Mouse (Mus musculus): Measurements from ENCODE around the gene Nr3c2.

Nr3c2 gene

DNA sequence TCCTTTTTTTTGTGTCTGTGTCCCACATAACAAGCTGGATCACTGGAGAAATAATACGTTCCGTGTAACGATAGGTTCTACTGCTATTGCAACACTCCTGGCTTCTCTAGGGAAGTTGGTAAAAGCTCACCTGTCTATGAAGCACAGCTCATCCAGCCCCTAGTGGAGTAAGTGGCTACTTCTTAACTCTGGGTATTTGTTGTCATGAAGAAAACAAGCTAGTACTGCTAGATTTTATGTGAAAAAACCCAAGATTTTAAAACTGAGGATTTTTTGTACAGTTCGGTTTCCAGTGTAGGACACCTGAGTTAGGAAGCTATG lies 271.2 kb downstream of the Nr3c2 start:
- no peak for DNase-seq (ENCODE audit: low spot score)

DNA sequence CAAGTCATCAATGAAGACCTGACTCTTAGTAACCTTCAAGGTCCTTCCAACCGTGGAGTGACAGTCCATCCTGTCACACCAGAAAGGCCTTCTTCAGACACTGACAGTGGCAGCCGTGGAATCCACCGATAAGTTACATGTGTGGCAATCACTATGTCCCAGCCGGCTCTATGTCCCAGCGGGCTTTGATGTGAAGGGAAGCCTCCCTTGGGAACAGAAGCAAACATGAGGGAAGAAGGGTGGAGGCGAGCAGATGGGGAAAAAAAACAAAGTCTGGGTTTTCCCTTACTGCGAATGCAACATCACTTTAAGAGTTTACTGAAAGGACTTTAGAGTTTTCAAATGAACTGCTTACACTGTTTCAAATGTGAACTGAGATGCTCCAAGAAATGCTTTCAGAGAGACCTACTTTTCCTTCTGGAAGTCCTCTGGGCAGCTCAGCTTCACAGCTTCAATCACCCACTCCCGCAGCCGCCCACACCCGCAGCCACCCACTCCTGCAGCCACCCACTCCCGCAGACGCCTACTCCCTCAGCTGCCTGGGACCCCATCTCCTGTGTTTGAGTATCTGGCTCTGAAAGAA lies 273.9 kb downstream of the Nr3c2 start:
- no peak for DNase-seq (ENCODE audit: low spot score)

DNA sequence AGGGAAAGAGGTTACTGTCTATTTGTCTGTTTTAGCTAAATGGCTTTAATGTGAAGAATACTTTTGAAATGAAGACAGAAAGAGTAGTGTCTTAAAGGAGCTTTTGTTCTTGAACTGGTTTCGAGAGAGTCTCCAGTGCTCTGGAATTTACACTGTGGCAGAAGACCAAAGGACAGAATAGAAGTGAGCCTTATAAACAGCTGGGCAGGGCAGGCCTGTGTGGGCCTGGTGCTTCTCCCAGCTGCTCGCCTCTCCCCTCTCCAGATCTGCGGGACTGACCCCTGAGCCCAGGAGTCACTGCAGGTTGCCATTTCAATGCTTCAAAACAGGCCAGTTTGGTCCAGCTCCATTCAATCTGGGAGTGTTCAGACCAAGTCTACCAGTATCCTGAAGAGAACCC lies 274.5 kb downstream of the Nr3c2 start:
- DNase-seq (ENCODE audit: low spot score): no peak

DNA sequence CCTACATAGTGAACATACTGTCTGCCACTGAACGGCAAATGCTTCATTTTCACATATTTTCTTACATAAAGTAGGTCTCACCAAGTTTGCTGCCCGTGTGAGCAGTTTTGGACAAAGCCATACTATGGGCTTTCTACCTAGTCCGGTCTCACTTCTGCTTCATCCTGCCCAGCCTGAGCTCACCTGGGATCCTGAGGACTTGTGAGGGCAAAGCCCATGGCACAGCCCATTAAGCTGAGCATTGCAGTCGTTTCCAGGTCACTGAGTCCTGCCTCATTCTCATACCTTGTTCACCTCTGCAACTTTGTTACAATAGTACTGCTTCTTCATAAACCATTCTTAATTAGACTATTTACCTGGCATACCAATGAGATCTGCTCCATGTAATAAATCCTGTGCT lies 276.2 kb downstream of the Nr3c2 start:
- DNase-seq (ENCODE audit: low spot score): no peak

DNA sequence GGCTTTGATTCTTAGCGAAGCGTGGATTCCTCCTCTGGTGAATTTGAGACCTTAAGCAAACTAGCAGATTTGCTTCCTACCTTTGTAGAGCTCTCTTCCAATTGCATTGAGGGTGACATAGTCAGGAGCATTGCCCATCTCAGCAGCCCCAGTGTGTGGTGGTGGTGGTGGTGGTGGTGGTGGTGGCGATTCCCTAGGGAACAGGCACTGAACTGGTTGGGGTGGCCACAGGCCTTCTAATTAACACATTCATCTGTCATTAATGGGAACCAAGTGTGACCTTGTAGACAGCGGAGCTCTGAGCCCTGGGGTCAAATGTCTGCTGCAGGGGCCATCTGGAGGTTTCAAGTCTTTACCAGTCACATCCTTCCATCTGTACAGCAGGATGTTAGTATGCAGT lies 277.1 kb downstream of the Nr3c2 start:
- DNase-seq (ENCODE audit: low spot score): no peak

DNA sequence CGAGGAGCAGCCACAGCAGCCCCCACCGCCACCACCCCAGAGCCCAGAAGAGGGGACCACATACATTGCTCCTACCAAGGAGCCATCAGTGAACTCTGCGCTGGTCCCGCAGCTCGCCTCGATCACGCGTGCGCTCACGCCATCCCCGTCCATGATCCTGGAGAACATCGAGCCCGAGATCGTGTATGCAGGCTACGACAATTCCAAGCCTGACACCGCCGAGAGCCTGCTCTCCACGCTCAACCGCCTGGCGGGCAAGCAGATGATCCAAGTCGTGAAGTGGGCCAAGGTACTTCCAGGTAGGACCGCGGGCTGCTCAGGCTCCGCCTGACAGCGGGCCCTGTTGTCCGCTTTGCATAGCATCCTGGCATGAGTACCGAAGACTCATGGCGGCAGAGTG lies 286.6 kb downstream of the Nr3c2 start:
- no peak for DNase-seq (ENCODE audit: low spot score)

DNA sequence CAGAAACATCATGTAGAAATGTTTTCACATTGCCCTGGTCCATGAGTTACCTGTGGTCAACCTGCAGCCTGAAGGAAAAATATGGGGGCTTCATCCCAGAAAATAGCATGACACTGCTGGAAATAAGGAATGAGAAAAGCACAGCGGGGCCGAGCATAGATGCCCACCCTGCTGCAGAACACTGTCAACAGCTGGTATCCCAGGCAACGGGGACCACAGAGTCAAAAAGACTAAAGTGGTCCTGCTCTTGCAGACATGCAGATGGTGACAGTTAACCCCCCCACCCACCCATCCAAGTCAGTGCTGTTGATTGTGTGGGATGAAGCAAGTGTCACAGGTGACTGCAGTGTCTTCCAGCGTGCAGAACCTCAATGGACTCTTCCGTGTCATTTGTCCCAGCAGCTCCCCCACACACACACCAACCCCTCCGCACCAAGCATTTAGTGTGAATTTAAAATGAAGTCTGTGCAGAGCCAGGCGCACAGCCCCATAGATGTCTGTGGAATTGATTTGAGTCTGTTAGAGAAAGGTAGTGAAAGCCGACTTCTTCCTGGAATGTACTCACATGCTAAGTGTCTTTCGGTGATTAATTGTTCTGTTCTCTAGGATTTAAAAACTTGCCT lies 287.8 kb downstream of the Nr3c2 start:
- no peak for DNase-seq (ENCODE audit: low spot score)

DNA sequence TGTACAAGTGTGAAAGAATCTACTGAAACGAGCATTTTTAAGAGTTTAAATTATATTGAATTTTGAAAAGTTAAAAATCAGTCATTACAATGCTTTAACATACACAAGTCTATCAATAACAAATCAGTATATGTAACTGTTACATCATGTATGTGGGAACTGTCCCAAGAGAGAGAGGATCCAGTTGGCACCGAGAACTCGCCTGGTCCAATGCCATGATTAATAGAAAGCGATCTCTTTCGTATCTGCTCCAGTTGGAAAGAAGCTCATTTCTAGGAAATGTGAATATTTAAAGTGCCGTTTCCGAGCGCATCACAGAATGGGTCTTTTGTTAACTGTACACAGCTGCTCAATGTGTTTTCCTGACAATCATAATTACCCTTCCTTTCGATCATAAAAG lies 288.5 kb downstream of the Nr3c2 start:
- DNase-seq (ENCODE audit: low spot score): no peak

DNA sequence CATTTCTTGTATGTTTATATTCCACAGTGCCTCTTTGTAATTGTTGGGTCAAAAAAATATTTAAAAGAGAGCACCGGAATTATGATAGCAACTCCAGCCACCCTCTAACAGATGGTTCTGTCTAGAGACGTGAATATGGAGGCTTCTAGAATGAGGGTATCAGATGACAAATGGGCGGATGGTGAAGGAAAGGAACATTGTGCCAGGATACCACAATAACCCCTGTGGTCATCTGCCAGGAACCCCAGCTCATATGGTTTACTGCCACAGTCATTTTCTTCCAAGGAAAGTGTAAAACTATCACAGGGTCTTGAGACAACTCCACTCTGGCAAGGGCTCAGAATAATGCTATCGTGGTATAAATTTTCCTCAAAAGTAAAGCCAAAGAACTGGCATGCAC lies 289.1 kb downstream of the Nr3c2 start:
- DNase-seq (ENCODE audit: low spot score): no peak

DNA sequence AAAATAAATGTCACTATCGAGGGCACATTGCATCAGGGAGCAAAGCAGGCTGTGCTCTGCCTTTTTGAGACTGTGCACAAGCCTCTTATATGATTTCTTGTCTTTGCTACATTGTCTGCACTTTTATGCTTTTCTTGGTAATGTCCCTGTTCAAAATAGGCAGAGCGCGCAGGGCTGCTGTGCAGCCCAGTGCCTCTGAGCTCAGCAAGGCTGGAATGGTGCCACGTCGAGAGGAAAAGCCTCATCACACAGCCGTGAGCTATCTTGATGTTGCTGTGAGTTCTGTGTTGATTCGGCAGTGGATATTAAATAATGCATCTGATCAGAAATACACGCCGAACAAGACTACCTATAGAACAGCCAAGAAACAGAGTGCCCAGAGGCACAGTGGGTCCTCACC lies 290.1 kb downstream of the Nr3c2 start:
- DNase-seq (ENCODE audit: low spot score): peak; percentile 28

DNA sequence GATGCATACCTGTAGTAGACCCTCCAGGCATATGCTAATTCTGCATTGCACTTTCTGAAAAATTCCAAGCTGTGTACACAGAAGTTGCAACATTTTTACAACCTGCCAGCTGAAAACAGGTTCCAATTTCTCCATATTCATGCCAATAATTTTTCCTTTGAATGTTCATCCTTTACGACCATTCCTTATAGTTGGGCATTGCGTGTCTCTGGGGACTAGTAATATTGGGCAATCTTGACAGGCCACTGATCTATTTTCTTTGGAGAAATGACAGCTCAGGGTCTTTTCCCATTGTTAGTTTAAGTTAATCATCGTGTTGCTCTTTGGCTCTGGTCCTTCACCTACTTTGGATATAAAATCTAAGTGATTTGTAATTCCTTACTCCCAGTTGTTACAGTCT lies 291.2 kb downstream of the Nr3c2 start:
- no peak for DNase-seq (ENCODE audit: low spot score)

DNA sequence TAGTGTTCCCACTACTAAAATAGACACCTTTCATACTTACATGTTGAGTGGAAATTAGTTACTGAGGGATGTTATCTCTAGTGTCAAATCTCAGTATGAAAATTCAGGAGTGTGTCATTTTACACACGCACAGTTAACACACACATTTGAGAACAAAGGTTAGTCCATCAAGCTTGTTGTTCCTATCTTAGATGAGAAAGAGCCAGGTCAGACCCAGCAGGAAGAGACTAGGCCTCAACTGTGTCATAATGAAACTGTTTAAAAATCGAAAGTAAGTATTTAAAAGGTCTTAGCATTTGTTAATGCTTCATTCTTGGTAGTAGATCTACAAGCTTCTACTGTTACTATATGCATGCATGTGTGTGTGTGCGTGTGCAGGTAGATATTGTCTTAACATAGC lies 310.1 kb downstream of the Nr3c2 start:
- no peak for DNase-seq (ENCODE audit: low spot score)

DNA sequence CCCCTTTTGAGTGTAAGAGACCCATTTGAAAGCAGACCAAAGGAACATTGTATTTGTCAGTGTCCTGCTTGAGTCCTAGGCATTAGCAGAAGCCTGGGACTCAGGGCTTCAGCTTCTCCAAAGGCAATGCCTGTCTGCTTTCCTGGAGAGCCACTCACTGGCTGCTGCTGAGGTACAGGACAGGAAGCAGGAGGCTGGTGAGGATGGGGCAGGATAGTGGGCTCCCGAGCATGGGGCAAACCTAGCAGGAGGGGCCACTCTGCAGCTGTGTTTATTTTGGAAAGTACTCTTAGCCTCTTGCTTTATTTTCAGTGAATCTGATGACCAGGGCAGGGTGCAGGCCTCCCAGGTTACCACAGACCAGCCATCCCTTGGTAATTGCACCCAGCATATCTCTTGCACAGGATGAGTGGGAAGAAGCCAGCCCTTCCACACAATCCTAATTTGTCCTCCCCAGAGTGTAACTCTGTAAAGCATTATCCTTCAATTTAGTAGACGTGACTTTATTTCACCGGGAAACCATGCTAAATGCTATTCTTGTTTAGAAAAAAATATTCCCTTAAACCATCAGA lies 314.7 kb downstream of the Nr3c2 start:
- no peak for DNase-seq (ENCODE audit: low spot score)

DNA sequence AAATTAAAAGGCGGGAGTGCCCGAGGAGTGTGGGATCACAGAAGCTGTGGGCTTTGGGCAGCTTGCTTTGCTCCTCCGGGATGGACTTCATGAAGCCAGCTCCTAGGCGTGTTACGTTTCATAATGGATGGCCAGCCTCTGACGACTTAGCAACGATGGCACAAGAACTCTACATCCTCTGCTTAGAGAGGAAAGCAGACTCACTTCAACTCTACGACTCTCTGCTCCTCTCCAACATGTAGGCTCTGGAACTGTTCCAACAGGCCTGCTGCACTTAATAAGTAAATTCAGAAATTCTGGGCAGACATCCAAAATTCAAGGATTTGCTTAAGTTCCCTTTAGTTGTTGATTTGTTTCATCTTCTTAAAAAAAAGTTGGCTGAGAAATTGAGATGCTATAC lies 315.4 kb downstream of the Nr3c2 start:
- no peak for DNase-seq (ENCODE audit: low spot score)

DNA sequence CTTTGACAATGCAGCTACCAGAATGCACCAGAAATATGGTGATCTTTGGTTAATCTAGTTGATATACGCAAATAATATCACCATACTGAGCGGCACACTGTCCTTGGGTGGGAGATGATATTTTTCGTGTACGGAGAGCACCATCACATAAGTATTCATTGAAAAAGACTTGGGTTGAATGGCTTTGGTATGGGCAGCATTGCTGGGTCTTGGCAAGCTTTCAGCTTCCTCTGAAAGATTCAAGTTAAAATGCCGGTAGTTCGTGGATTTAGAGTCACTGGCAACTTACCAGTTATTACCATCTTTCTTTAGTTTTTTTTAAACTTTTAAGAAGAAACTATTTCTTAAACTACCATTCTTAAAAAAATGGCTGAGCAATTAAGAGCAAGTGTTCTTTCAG lies 315.9 kb downstream of the Nr3c2 start:
- DNase-seq (ENCODE audit: low spot score): no peak

DNA sequence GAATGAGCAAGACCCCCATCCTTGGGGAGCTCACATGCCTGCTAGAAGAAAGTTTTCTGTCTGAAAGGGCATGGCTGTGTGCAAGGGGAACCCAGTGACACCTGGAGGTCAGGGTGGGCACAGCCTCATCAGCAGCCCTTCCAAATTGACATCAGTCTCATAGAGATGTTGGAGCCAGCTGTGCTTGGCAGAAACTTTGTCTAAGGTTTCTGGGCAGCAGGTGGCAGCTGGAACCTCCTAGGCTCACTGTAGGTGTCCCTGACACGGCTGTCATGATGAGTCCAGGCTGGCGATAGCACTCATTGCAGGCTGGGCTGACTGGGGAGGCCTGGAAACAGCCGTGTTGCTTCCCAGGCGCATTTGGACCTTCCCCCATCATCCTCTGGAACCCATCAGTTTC lies 323.9 kb downstream of the Nr3c2 start:
- DNase-seq (ENCODE audit: low spot score): no peak

DNA sequence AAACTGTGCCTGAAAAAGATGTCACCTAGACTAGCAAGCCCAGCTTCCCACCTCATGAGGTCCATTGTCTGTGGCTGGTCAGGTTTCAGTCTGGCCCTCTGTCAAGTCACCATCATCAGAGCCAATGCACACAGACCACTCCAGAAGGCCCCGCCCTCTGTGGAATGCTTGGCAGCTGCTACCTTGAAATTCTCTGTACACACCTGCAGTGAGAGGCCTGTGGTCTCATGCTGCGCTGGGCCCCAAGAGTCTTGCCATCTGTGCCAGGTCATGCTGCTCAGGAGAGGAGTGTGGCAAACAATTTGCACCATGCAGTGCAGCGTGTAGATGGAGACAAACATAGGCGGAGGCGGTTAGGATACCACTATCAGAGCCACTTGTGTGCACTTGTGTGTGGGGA lies 328.5 kb downstream of the Nr3c2 start:
- DNase-seq (ENCODE audit: low spot score): no peak

DNA sequence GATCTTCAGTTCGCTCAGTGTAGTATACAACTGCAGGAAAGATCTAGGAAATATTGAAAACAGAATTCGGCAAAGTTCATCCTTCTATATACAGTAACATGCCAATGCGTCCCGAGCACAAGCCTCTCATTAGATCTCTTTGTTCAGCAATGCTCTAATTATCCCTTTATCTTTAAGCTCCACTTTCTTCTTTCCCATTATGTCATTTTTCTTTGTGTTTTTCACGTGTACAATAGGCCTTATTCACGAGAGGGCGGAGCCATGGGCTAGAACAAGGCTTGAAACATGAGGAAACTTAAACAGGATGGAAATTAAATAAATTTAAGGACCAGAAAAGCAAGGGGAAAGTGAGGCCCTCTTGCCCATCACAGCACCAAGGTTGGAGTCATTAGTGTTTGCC lies 329.4 kb downstream of the Nr3c2 start:
- DNase-seq (ENCODE audit: low spot score): no peak

DNA sequence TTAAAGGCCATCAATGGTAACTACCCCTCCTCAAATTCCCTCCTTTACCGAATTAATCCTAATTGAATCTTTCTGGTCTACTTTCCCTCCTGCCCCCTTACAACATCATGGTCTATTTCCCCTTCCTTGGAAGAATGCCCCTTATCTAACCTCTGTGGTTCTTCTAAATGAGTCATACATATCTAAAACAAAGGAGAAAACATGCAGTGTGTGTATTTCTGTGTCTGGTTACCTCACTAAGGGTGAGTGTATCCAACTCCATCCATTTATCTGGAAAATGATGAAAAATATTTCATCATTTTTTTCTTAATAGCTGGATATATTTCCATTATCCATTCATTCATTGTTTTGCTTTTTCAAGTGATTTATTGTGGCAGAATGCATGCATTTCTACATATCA lies 332.0 kb downstream of the Nr3c2 start:
- DNase-seq (ENCODE audit: low spot score): no peak

DNA sequence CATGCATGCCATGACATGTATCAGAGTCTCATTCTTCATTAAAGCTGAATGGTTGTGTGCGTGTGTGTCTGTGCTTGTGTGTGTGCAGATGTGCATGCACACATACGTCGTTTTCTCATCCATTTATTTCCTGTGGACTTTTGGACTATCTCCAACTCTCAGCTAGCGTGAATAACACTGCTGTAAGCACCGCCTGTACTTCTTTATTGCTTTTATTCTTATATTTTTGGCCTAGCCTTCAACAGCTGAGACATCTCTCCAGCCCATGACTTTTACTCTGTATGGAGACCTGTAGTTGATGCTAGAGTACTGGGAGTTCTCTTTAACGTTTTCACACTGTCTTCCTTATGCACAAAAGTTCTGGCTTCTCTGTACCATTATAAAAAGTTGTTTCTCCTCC lies 332.6 kb downstream of the Nr3c2 start:
- no peak for DNase-seq (ENCODE audit: low spot score)

DNA sequence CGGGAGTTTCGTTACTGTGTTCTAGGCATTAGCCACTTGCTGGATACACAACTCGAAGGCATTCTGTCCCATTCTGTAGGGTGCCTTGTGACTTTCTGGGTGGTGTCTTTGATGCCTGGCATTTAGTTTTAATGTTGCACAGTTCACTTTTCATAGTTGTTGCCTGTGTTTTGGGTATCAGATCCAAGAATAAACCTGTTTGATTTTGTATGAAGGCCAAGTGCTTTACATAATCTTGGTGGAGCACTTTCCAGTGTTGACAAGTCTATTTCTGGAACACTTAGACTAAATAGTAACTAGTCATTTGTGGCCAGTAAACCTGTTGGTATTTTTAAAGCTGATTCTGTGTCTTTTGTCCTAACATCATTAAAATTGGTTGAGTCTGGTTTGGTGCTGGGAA lies 333.2 kb downstream of the Nr3c2 start:
- DNase-seq (ENCODE audit: low spot score): no peak

DNA sequence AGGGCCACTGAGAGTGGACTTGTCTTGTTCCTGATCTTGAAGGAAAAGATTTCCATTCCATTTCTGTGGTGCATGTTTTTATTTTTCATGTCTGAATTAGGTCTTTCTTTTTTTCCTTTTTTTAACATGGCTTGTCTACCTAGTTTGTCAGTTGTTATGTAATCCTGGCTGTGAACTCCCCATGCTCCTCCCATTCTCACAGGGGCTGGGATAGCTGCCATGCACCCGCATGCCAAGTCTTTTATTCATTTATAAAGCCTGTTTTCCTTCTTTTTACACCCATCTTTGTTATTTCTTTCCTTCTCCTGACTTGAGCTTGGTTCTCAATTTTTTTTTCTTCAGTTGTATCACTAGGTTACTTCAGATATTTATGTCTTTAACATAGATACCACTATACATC lies 337.5 kb downstream of the Nr3c2 start:
- peak; percentile 27 for DNase-seq (ENCODE audit: low spot score)

DNA sequence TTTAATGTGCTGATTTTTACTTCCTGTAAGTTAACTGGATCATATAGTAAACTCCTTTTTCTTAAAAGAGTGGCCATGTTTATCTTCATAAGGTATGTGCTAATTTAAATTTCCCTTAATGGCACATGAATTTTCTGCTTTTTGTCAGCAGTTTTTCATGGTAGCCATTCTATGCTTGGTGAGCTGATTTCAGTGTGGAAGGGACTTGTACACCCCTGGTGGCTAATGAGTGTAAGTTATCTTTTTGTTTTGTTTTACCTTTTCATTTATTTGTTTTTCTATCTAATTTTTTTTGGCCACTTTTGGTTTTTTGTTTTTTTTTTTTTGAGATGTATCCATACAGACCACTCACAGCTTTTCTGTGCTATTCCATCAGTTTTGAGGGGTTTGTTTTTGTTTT lies 340.2 kb downstream of the Nr3c2 start:
- no peak for DNase-seq (ENCODE audit: low spot score)

DNA sequence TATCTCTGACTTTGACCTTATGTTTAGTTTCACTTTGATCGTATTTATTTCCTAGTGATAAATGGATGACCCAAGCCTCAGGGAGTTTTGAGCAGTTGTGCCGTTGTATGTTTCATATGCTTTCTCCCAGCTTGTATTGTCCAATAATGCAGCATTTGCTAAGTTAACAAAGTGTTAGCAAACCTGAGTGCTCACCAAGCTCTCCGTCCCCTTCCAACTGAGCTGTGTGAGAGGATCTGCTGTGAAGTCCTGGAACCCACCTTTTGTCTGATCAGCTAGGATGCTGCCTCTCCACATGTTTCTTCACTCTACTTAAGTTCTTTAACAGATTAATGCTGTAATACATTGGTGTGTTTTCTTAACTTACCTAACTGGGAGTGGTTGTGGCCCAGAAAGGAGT lies 342.1 kb downstream of the Nr3c2 start:
- DNase-seq (ENCODE audit: low spot score): no peak

Measured in urinary bladder, postnatal 14 days (tissue).